Mouse (Mus musculus) bone marrow, adult 2 months (tissue): ENCODE results near the gene Mmrn1. TPM values are rescaled to one million over a fixed set of nuclear protein-coding genes. Genes with fewer than 3 reads are reported as not detected.

ENCODE experiments used
- H3K27ac ChIP-seq: fragments of 200-500 bp; 2 replicates; pipeline ENCODE4 v1.5.1; 2012; ENCODE audit warnings: low read depth, mild to moderate bottlenecking, control low read depth, inconsistent platforms, low read length; ENCODE audit not compliant: control insufficient read depth, poor library complexity, insufficient read depth
- H3K4me1 ChIP-seq: fragments of 200-500 bp; 2 replicates; pipeline ENCODE4 v1.6.1; 2011; ENCODE audit warnings: low read length; ENCODE audit not compliant: control insufficient read depth, insufficient read depth
- H3K4me3 ChIP-seq: fragments of 200-500 bp; replicated peaks from 2 replicates; pipeline ENCODE3; 2011; ENCODE audit warnings: mild to moderate bottlenecking, low read depth, low read length, control low read depth; ENCODE audit not compliant: control insufficient read depth
- CTCF ChIP-seq: fragments of 200-500 bp; IDR thresholded peaks from 2 replicates; pipeline ENCODE4 v1.5.1; 2011; ENCODE audit warnings: low read length, control low read depth; ENCODE audit not compliant: control insufficient read depth, insufficient read depth
- POLR2A ChIP-seq: fragments of 200-500 bp; IDR thresholded peaks from 2 replicates; pipeline ENCODE4 v1.6.1; 2011; ENCODE audit warnings: low read depth, mild to moderate bottlenecking, control low read depth, low read length, borderline replicate concordance; ENCODE audit not compliant: control insufficient read depth
- WGBS: fragments of 180-500 bp; shearing (Covaris S2); methylation state at CpG from one replicate; pipeline ENCODE4 v1.1.7; 2018; 5-methylcytosine and 5-hydroxymethylcytosine counted together
- polyA plus RNA-seq: library from polyadenylated mRNA; stranded (reverse); fragments of >200 nt; gene quantifications from 2 replicates; pipeline ENCODE4 v1.2.4, GENCODE M21; 2011; ENCODE audit warnings: low replicate concordance; ENCODE audit not compliant: missing spikeins, insufficient read depth, insufficient read length

The Mmrn1 gene
- polyA plus RNA-seq, 1 experiment: 5.3 TPM

- TF ChIP-seq CTCF: no peak
- TF ChIP-seq POLR2A: no peak
- peak overlapping the region; percentile 9; the same call in 1 of the 2 replicates for H3K27ac ChIP-seq
- H3K4me1 ChIP-seq: no peaks in the 10 kb centered on the region; the same call in 1 of the 2 replicates
- peak overlapping the region; percentile 31 for H3K4me3 ChIP-seq
- WGBS: 1% methylated on average over 9 of the region's 9 CpGs
Observed at GRCm38 (mm10) chr6:60944621-60945020, 19.8 kb downstream of the Mmrn1 start.

DNA sequence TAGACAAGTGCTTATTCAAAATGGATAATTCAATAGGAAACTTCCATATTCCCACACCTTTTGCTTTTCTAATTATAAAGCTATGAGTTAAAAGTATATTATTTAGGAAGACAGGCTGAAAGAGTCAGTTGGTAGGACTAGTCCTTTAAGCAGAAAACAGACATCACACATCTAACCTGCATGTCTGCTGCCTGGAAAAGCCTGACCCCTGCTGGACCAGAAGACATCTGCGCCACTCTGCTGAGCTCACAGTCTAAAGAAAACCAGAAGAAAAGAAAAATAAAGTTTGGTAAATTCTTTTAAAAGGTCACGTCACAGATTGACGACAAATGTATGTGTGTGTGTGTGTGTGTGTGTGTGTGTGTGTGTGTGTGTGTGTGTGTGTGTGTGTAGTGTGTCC lies 25.6 kb downstream of the Mmrn1 start:
- Histone ChIP-seq H3K4me1 (no peaks in the 10 kb centered on the region), H3K4me3 (no peak overlapping the region), H3K27ac (no peak overlapping the region)
- 66% methylated on average over 3 of the region's 3 CpGs for WGBS
- TF ChIP-seq POLR2A: no peak
- TF ChIP-seq CTCF: peak; percentile 68

DNA sequence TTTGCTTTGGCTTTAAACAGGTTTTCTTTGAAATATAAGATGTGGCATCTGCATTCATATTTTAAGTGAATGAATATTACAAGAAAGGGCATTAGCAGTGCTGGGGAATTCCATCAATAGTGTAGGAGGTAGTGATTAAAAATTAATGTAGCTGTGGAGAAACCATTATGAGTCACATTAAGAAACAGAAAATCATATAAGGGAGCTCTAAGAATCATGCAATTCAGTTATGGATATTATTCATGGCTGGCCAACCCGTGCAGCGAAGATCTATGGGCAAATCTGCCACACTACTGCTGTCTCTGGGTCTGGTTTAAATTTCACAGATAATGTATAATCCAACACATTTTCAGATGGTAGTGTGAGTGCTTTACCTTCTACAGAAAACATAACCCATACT lies 36.5 kb downstream of the Mmrn1 start:
- 86% methylated on average over 2 of the region's 2 CpGs for WGBS
- no peaks in the 10 kb centered on the region for H3K4me1 ChIP-seq
- H3K4me3 ChIP-seq: no peak overlapping the region
- TF ChIP-seq CTCF: no peak
- TF ChIP-seq POLR2A: no peak
- H3K27ac ChIP-seq: no peak overlapping the region

DNA sequence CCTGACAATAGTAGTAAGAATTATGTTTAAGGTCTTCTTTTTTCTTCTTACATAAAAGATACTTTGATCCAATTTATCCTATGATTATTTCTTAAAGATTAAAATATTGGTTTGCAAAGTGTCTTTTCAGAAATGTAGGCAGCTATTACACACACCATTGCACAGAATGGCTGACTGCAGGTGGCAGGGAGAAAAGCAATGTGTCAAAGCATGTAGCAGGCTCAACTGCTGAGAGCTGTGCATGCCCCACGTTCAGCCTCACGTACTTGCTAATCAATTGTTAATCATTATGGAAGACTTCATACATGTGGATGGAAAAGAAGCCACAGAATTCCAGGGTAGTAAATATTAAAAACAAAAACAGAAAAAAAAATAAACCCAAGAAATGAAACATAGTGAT lies 37.1 kb downstream of the Mmrn1 start:
- Histone ChIP-seq H3K4me3 (no peak overlapping the region), H3K27ac (no peak overlapping the region)

DNA sequence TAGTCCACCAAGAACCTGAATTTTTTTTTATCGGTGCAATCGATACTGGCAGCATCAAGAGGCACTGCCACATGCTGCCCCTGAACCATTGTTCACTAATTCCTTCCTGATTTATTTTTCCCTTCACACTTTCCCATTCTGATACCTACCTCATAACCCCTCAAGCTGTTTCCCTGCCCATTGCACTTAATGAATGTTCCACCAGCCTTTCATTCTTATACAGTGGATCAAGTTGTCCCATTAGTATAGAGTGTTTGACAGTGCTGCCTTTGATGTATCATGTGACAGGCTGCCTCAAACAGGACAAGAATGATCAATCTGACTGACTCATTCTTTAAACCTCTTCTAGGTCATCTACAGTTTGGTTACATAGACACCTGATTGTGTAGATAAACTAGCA lies 37.9 kb downstream of the Mmrn1 start:
- H3K4me3 ChIP-seq: no peak overlapping the region
- H3K27ac ChIP-seq: no peak overlapping the region
- TF ChIP-seq POLR2A (no peak), CTCF (no peak)
- WGBS: 77% methylated on average over 2 of the region's 2 CpGs
- H3K4me1 ChIP-seq: no peaks in the 10 kb centered on the region

More for the DNA sequence above, 37.1 kb downstream of the Mmrn1 start:
- WGBS: 80% methylated on average over 2 of the region's 2 CpGs
- no peak for TF ChIP-seq POLR2A
- no peak for TF ChIP-seq CTCF
- H3K4me1 ChIP-seq: no peaks in the 10 kb centered on the region

- TF ChIP-seq POLR2A: no peak
- TF ChIP-seq CTCF: no peak
- Histone ChIP-seq H3K4me3 (no peak overlapping the region), H3K4me1 (no peaks in the 10 kb centered on the region), H3K27ac (no peak overlapping the region)
- WGBS: 56% methylated on average over 1 of the region's 1 CpGs
Observed at GRCm38 (mm10) chr6:60963726-60964125, 39.0 kb downstream of the Mmrn1 start.

DNA sequence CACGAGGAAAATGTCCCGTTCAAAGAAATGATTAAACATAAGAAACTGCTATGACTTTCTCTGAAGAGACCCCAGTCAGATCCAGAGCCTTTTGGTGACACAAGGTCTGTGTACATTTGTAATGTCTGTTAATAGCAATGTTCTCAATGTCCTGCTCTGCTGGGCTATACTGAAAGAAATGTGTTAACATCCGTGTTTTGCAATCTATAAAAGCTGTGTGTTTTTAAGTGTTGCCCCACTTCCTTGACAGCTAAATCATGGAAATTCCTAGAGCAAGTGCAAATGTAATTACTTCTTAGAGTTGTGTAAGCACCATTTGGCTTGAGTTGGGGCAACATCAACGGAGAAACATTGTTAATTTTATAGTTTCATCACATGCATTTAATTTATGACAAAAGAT lies 42.2 kb downstream of the Mmrn1 start:
- Histone ChIP-seq H3K27ac (no peak overlapping the region), H3K4me3 (no peak overlapping the region), H3K4me1 (no peaks in the 10 kb centered on the region)
- 58% methylated on average over 4 of the region's 4 CpGs for WGBS
- TF ChIP-seq POLR2A: no peak
- no peak for TF ChIP-seq CTCF

DNA sequence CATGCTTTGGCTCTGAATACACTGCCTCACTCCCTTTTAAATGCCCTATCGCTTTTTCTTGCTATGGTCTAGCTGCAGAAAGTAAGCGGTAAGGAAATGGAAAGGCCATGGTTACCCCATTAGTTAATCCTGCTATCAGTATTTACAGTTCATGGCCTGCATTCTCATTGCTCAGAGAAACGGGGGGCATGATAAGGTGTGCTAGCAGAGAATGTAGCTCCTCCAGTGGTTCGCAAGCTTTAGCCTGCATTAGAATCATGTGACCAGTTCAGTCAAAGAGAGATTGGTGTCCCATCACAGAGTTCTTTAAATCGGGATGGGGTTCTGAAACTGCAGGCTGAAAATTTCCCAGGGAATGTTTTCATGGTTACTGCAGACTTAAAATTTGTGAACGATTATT lies 44.6 kb downstream of the Mmrn1 start:
- Histone ChIP-seq H3K27ac (no peak overlapping the region), H3K4me1 (no peaks in the 10 kb centered on the region), H3K4me3 (no peak overlapping the region)
- no peak for TF ChIP-seq POLR2A
- TF ChIP-seq CTCF: no peak
- 78% methylated on average over 6 of the region's 6 CpGs for WGBS

DNA sequence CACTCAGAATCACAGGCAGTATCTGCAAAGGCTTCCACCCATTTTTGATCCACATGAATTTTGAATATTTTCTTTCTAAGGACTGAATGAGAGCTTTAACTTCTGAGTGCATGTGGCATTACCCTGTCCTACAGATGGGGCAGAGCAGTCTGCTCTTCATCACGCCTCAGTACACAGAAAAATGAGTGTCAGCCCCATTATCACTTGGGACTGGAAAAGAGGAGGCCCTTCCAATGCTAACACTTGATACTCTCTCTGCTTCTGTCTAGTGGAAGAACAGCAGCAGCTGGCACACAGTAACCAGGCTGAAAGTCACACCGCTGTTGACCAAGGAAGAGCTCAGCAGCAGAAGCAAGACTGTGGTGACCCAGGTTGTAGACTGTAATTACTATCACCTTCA lies 46.0 kb downstream of the Mmrn1 start:
- Histone ChIP-seq H3K4me1 (no peaks in the 10 kb centered on the region), H3K4me3 (no peak overlapping the region), H3K27ac (no peak overlapping the region)
- no peak for TF ChIP-seq CTCF
- TF ChIP-seq POLR2A: no peak
- 84% methylated on average over 2 of the region's 2 CpGs for WGBS
